Mouse (Mus musculus): ENCODE data around the gene Tfeb.

GRCm38 (mm10) chr17:47754246-47754645 lies 17.4 kb downstream of the Tfeb start:
- TF ChIP-seq CTCF (IDR thresholded peaks at IDR 0.05; ENCODE audit: low read depth, low read length) (no peak), POLR2A (IDR thresholded peaks at IDR 0.05; ENCODE audit: borderline replicate concordance, low read depth, low read length) (no peak)

Data from bone marrow macrophage, adult 2 months (primary cell).